Mouse (Mus musculus) kidney, adult 2 months (tissue): ENCODE measurements around the gene Ipo8. TPM values are rescaled to one million over a fixed set of nuclear protein-coding genes. Genes with fewer than 3 reads are reported as not detected.

ENCODE experiments used
- DNase-seq: peaks from one replicate; pipeline ENCODE4 v3.0.0; 2021
- H3K27ac ChIP-seq: fragments of 200-500 bp; 2 replicates; pipeline ENCODE4 v1.5.1; 2012; ENCODE audit warnings: low read depth, low read length, control low read depth, inconsistent platforms; ENCODE audit not compliant: insufficient read depth
- H3K27me3 ChIP-seq: fragments of 200-500 bp; replicated peaks from 2 replicates; pipeline ENCODE4 v1.6.1; 2012; ENCODE audit warnings: mild to moderate bottlenecking, moderate library complexity, low read length, inconsistent platforms; ENCODE audit not compliant: control insufficient read depth, insufficient read depth
- H3K36me3 ChIP-seq: fragments of 200-500 bp; 2 replicates; pipeline ENCODE4 v1.6.1; 2012; ENCODE audit warnings: mild to moderate bottlenecking, moderate library complexity, low read length, inconsistent platforms; ENCODE audit not compliant: control insufficient read depth, insufficient read depth
- H3K4me1 ChIP-seq: fragments of 200-500 bp; 2 replicates; pipeline ENCODE4 v1.6.1; 2011; ENCODE audit warnings: low read length; ENCODE audit not compliant: control insufficient read depth, insufficient read depth
- H3K4me3 ChIP-seq: fragments of 200-500 bp; 2 replicates; pipeline ENCODE4 v1.5.1; 2011; ENCODE audit warnings: mild to moderate bottlenecking, low read depth, low read length, control low read depth; ENCODE audit not compliant: insufficient read depth
- CTCF ChIP-seq: fragments of 200-500 bp; conservative IDR thresholded peaks from 2 replicates; pipeline ENCODE4 v1.5.1; 2011; ENCODE audit warnings: low read depth, mild to moderate bottlenecking, control low read depth, low read length, moderate library complexity, mixed read lengths; ENCODE audit not compliant: insufficient read depth, insufficient read length
- POLR2A ChIP-seq: fragments of 200-500 bp; IDR thresholded peaks from one replicate; pipeline ENCODE4 v1.6.1; 2011; ENCODE audit warnings: low read depth, low read length, control low read depth
- WGBS: fragments of 180-500 bp; shearing (Covaris S2); methylation state at CpG from one replicate; pipeline ENCODE4 v1.1.7; 2018; 5-methylcytosine and 5-hydroxymethylcytosine counted together
- polyA plus RNA-seq: library from polyadenylated mRNA; depleted of rRNA; stranded (reverse); fragments of >200 nt; gene quantifications from 2 replicates; pipeline ENCODE4 v1.2.3, GENCODE M21; 2012

Gene Ipo8
- polyA plus RNA-seq, 1 experiment: 16.6 TPM

GRCm38 (mm10) chr6:148826119-148826518, 5.1 kb downstream of the Ipo8 start:
- peak; percentile 19 for DNase-seq
- no peak for TF ChIP-seq CTCF
- no peak for TF ChIP-seq POLR2A
- Histone ChIP-seq H3K4me1 (peaks cover 5% of the 10 kb centered on the region; the same call in 1 of the 2 replicates), H3K27ac (no peak overlapping the region), H3K4me3 (no peak overlapping the region), H3K27me3 (no peaks in the 10 kb centered on the region), H3K36me3 (peaks cover 2% of the 10 kb centered on the region)
- 88% methylated on average over 4 of the region's 4 CpGs for WGBS

DNA sequence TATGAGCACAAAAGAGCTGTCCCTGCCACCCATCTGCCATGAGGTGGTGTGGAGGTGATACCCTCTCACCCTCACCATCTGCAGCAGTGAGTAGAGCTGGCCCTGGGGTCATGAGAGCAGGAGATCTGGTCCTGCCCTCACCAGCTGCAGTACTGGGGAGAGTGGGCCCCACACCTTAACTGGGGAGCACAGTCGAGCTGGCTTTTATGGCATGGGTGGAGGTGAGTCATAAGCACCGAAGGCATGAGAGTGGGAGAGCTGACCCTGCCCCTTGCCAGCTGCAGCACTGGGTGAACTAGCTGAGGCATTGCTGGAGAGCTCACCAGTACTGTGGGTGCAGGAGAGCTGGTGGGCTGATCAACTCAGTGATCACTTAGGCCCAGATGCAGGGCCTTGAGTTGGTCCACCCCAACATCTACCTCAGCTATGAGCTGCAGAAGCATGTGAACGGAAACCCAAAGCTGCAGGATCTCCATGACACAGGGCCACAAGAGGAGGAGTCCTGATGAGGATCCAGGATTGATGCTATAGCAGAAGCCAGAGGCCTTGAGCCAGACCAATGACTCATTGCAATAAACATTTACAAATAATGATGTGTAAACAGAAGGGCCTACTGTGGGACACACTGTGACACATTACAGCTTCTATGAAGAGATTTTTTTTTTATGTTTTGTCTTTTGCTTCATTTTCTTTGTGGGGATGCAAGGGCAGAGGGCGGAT, 12.5 kb downstream of the Ipo8 start:
- Histone ChIP-seq H3K4me1 (no peaks in the 10 kb centered on the region), H3K36me3 (peaks cover 9% of the 10 kb centered on the region), H3K4me3 (no peak overlapping the region), H3K27ac (no peak overlapping the region), H3K27me3 (no peaks in the 10 kb centered on the region)
- TF ChIP-seq CTCF (no peak), POLR2A (no peak)
- WGBS: 82% methylated on average over 4 of the region's 4 CpGs
- DNase-seq: no peak

DNA sequence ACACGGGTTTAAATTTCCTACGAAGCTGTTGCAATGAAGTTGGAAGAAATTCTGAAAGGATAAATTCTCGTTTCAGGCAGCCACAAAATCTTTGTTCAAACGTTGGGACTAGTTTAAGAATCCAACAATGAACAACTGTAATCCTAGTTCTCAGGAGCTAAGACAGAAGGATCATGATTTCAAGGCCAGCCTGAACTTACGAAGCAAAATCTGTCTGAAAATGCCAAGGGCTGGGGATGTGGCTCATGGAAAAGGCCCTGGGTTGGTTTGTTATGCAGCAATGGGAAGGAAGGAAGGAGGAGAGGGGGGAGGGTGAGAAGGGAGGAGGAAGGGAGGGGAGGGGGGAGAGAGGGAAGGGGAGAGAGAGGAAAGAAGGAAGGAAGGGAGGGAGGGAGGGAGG, 14.5 kb downstream of the Ipo8 start:
- H3K4me1 ChIP-seq: no peaks in the 10 kb centered on the region

GRCm38 (mm10) chr6:148811117-148811516, 20.1 kb downstream of the Ipo8 start:
- 49% methylated on average over 2 of the region's 2 CpGs for WGBS
- TF ChIP-seq CTCF (no peak), POLR2A (no peak)
- peaks cover 6% of the 10 kb centered on the region for H3K36me3 ChIP-seq

More for the DNA sequence above, 14.5 kb downstream of the Ipo8 start:
- Histone ChIP-seq H3K4me3 (no peak overlapping the region), H3K36me3 (peaks cover 7% of the 10 kb centered on the region), H3K27me3 (no peaks in the 10 kb centered on the region), H3K27ac (no peak overlapping the region)
- WGBS: 89% methylated on average over 5 of the region's 5 CpGs
- no peak for TF ChIP-seq POLR2A
- no peak for TF ChIP-seq CTCF
- no peak for DNase-seq

GRCm38 (mm10) chr6:148799773-148800172, 31.5 kb downstream of the Ipo8 start:
- peak; percentile 10 for DNase-seq
- TF ChIP-seq POLR2A (no peak), CTCF (peak; percentile 38; the same call in 1 of the 2 replicates)

More at GRCm38 (mm10) chr6:148811117-148811516, 20.1 kb downstream of the Ipo8 start:
- Histone ChIP-seq H3K27ac (no peak overlapping the region), H3K4me1 (peaks cover 8% of the 10 kb centered on the region; the same call in 1 of the 2 replicates), H3K27me3 (no peaks in the 10 kb centered on the region), H3K4me3 (no peak overlapping the region)
- DNase-seq: peak; percentile 41

DNA sequence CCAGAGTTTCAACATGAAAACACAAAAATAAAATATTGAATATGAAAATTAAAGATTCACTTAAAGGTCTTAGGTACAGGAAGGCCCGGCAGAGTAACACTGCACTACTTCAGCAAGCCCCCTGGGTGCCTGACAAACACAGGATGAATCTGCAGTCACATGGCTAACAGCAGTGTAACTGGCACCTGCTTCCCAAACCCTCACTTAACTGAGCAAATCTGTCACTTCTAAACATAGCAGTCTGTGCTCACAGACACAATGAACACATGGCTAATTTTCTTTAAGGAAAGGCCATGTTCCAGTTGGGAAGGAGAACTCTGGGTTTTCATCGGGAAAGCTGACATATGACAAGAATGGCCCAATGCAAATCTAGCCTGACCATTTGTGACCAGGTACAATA, 36.1 kb downstream of the Ipo8 start:
- Histone ChIP-seq H3K27me3 (no peaks in the 10 kb centered on the region), H3K36me3 (peaks cover 4% of the 10 kb centered on the region), H3K4me3 (no peak overlapping the region), H3K4me1 (no peaks in the 10 kb centered on the region), H3K27ac (no peak overlapping the region)
- 87% methylated on average over 2 of the region's 2 CpGs for WGBS
- no peak for TF ChIP-seq POLR2A
- DNase-seq: no peak

More at GRCm38 (mm10) chr6:148799773-148800172, 31.5 kb downstream of the Ipo8 start:
- no peaks in the 10 kb centered on the region for H3K4me1 ChIP-seq
- H3K4me3 ChIP-seq: no peak overlapping the region
- H3K27me3 ChIP-seq: no peaks in the 10 kb centered on the region
- WGBS: 81% methylated on average over 4 of the region's 4 CpGs
- no peak overlapping the region for H3K27ac ChIP-seq
- peaks cover 7% of the 10 kb centered on the region for H3K36me3 ChIP-seq

DNA sequence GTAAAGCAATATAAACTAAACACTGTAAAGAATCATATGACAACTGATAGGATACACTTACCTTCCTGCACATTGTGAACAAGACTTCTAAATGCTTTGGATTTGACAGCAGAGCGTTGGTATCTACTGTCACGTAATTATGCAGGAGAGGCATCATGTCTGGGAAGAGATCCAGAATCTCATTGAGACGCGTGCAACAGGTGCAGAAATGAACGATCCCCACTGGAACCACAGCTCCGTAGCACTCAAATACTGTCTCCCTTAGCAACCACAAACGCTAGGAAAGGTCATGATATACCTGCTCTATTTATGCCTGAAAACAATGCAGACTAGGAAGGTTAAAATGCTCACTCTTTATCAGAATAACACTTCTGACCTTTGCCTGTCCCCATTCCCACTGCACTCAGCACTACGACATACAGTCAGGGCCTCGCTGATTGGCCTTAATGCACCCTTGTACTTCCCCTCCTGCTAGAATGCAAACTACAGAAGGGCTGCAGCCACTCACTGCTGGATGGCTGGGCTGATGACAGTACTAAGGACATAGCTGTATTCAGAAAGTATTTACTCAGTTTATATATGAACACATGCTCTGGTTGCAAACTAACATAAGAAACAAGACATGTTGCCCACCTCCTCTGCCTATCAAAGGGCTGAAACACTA, 42.1 kb downstream of the Ipo8 start:
- Histone ChIP-seq H3K4me3 (no peak overlapping the region), H3K36me3 (peaks cover 6% of the 10 kb centered on the region), H3K27me3 (no peaks in the 10 kb centered on the region), H3K27ac (no peak overlapping the region), H3K4me1 (no peaks in the 10 kb centered on the region)
- 92% methylated on average over 9 of the region's 9 CpGs for WGBS
- TF ChIP-seq POLR2A: no peak
- no peak for TF ChIP-seq CTCF
- DNase-seq: no peak
